Mouse (Mus musculus) right cerebral cortex, postnatal 14 days (tissue): ENCODE data around the gene Ccdc90b.

Experiments used
- DNase-seq: peaks from one replicate; pipeline ENCODE4 v3.0.0; 2022

Gene Ccdc90b

GRCm38 (mm10) chr7:92560986-92561876 lies at the start of gene Ccdc90b:
Gene Ccdc90b (plus strand): TSS chr7:92561149.
- peak; percentile 77 for DNase-seq

GRCm38 (mm10) chr7:92520397-92520796 lies 40.6 kb upstream of the Ccdc90b start:
- no peak for DNase-seq

- DNase-seq: no peak
Measured at GRCm38 (mm10) chr7:92520820-92521219, 40.1 kb upstream of the Ccdc90b start.

GRCm38 (mm10) chr7:92529245-92529644 lies 31.7 kb upstream of the Ccdc90b start:
- DNase-seq: no peak

- no peak for DNase-seq
Measured at GRCm38 (mm10) chr7:92532351-92533036, 28.5 kb upstream of the Ccdc90b start.

GRCm38 (mm10) chr7:92546763-92547162 lies 14.2 kb upstream of the Ccdc90b start:
- DNase-seq: no peak

- DNase-seq: no peak
Measured at GRCm38 (mm10) chr7:92550248-92550989, 10.5 kb upstream of the Ccdc90b start.

GRCm38 (mm10) chr7:92550990-92551392 lies 10.0 kb upstream of the Ccdc90b start:
- DNase-seq: no peak

GRCm38 (mm10) chr7:92558744-92559143 lies 2.2 kb upstream of the Ccdc90b start:
- DNase-seq: no peak

GRCm38 (mm10) chr7:92566775-92567174 lies 5.8 kb downstream of the Ccdc90b start:
- DNase-seq: no peak

- no peak for DNase-seq
Measured at GRCm38 (mm10) chr7:92580491-92581207, 19.7 kb downstream of the Ccdc90b start.

- DNase-seq: no peak
Measured at GRCm38 (mm10) chr7:92583567-92583966, 22.6 kb downstream of the Ccdc90b start.

GRCm38 (mm10) chr7:92589986-92590385 lies 29.0 kb downstream of the Ccdc90b start:
- no peak for DNase-seq

- DNase-seq: no peak
Measured at GRCm38 (mm10) chr7:92590842-92591241, 29.9 kb downstream of the Ccdc90b start.

- no peak for DNase-seq
Measured at GRCm38 (mm10) chr7:92604961-92605360, 44.0 kb downstream of the Ccdc90b start.

- no peak for DNase-seq
Measured at GRCm38 (mm10) chr7:92610830-92611229, 49.9 kb downstream of the Ccdc90b start.

- DNase-seq: no peak
Measured at GRCm38 (mm10) chr7:92624488-92624887, 63.5 kb downstream of the Ccdc90b start.

- no peak for DNase-seq
Measured at GRCm38 (mm10) chr7:92630167-92630566, 69.2 kb downstream of the Ccdc90b start.
